Mouse (Mus musculus) induced T-regulatory cell, adult 2 months (primary cell): ENCODE data around the gene Phlpp2.

ENCODE experiments used
- DNase-seq: peaks from one replicate; pipeline ENCODE4 v3.0.0-alpha.2; 2012; ENCODE audit warnings: low read depth

Phlpp2 gene

DNA sequence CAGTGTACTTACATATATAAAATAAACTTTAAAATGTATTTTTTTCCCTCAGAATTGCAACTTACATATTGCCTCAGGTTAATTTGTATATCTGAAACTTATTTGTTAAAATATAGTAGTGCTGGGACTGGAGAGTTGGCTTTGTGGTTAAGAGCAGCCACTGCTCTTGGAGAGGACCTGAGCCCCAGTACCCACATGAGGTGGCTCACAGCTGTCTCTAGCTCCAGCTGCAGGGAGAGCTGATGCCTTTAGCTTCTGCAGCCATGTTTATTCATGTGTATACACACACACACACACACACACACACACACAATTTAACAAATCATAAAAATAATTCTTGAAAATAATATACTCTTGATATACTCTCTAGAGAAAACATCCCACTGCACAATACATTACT, 34.0 kb downstream of the Phlpp2 start:
- DNase-seq, result no peak

DNA sequence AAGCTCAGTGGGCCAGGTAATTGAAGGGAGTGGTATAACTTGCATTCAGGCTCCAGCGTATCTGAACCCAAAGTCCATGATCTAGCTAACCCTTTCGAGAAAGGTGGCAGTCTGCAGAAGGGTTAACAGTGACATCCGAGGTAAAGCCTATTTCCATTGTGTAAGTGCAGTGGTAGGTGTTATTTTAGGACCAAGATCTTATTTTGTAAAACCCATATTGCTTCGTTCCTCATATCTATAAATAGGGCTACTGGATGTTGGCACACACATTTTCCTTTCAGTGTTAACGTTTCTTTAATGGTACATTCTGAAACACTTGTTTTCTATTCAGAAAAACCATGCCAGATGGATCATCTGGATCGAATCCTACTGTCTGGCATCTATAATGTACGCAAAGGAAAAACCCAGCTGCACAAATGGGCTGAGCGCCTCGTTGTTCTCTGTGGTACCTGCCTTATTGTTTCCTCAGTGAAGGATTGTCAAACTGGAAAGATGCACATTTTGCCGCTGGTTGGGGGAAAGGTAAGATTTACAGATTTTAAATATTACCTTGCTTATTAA, 35.6 kb downstream of the Phlpp2 start:
- no peak for DNase-seq

DNA sequence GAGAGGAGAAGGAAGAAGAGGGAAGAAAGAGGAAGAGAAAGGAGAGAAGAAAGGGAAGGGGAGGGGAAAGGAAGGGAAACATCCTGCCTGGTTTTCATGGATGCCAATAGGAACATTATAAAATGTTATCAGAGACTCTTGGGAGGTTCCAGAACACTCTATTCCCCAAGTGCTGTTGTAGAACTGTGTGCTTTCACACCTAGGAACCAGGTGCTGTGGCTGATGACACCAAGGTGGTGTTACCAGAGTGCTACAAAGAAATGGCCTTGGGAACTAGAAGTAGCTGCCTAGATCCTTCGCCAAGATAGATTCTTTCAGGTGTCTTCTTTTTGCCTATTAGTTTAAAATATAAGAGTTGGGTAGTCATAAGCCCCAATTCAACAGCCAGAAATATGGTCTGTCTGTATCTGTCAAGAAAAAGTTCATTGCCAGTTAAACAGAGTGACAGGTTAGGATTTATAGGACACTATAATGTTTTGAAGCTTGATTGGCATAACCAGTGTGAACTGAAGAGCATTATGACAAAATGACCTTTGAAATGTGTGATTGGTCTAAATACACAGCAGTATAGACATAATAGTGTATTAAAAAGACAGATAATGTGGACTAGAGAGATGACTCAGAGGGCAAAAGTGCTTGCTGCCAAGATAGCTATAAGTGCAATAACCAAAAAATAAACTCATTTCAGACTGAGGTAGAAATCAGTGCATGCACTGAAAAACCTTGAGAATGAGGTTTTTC, 36.8 kb downstream of the Phlpp2 start:
- no peak for DNase-seq

DNA sequence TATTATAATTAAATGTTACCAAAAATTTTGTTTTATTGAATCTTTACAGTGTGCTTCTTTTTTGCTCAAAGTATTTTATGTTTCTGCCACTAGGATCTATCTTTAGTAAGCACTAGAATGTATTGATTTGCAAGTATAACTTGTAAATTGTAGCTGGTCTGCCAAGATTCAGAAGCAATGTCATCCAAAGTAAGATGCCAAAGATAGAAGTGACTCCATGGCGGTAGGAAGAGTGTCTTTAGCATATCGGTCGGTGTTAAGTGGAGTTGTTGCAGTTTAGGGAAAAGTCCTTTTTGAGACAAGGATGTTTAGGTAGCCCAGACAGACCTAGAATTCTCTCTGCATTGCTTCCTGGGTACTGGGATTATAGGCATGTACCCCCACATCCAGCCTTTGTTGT, 38.6 kb downstream of the Phlpp2 start:
- no peak for DNase-seq

DNA sequence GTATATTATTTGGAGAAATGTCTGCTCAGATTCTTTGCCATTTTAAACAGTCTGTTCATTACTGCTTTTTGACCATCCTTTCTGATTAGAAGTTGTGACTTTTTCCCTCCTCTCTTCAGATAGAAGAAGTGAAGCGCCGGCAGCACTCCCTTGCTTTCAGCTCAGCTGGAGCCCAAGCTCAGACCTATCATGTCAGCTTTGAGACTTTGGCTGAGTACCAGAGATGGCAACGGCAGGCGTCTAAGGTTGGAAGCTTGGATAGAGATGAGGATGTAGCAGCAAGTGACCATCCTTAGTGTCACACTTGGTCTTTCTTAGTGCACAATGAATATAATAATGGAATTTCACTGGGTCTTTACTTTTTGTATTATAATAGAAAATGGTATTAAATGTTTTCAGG, 39.0 kb downstream of the Phlpp2 start:
- no peak for DNase-seq

DNA sequence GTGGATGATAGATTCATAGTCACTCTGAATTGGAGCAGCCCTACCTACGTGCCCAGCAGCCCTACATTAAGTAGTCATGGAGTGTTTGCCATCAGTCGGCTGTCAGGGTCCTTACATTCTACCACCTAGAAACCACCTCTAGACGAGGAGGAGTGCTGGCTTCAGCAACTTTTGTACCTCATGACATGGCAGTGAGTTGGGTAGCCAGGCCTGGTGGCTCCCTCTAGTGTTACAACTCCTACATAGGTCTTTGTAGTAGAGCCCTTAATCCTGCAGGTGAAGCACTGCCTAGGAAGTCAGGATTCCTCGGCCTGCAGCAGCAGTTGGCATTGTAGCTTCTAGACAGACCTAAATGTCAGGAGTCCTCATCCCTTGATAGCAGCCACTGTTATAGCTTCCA, 48.9 kb downstream of the Phlpp2 start:
- DNase-seq, result peak; percentile 73

DNA sequence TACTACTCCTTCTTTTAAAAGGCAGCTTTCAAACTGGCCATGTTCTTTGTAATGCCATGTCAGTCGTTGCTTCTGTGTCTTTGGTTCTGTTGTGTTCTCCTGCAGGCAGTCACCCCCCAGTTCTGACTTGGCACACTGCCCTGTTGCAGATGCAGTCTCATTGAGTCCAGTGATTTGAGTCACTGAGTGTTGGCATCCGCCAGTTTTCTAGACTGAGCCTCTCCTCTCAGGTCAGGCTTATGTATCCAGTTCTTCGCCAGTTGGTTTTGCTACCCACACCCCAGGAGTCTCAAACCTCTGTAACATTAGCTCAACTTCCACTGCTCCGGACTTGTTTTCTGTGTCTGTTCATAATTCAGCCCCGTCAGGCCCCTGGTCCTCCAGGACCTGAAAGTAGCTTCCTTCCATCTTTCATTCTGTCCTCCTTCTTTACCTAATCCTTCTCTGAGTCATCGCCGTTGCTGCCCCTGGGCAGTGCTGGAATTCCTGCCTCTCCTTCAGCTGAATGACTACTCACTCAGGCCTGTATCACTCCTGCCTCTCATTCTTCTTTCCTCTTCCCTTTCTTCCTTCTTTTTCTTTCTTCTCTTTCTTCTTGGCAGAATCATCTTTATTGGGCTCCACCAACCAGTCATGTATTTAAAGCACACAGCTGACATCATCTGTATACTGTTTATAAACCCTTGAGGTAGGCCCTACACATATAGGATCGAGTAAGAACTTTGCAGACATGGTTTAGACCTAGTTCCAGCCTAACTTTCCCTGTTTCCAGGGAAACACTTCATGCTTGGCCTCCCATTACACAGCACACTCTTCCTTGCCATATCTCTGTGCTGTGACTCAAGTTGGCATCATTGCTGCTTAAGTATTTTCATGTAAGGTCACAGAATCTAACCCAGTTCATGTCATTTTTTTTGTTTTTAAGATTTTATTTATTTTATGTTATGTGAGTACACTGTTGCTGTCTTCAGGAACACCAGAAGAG, 52.4 kb downstream of the Phlpp2 start:
- no peak for DNase-seq

DNA sequence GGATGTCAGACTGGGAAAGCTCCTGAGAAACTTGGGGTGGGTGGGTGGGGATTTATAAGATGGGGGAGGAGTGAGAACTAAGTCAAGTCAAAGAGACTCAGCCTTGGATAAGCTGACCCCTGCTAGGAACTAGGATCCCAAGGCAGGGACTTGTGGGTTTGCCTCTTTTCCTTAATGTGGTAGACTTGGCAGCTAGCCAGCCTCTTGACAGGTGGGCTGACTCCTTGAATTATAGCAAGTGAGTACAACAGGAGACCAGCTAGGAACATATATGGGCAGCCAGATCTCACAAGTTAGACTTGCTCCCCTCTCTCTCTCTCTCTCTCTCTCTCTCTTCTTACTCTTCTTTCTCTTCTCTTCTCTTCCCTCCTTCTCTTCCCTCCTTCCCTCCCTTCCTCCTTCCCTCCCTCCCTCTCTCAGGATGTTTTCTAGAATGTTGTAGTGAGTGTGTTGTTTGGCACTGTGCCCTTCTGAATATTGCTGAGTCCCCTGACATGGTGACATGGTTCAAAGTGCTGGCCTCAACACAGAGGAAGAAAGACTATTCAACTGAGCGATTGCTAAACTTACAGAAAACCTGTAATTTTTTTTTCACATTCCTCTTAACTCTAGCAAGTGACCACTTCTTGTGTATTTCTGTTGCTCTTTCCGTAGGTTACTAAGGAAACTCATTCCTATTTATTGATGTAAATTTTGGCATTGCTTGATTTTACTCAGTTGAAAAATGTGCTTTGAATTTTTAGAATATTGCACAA, 73.4 kb downstream of the Phlpp2 start:
- DNase-seq, result no peak

DNA sequence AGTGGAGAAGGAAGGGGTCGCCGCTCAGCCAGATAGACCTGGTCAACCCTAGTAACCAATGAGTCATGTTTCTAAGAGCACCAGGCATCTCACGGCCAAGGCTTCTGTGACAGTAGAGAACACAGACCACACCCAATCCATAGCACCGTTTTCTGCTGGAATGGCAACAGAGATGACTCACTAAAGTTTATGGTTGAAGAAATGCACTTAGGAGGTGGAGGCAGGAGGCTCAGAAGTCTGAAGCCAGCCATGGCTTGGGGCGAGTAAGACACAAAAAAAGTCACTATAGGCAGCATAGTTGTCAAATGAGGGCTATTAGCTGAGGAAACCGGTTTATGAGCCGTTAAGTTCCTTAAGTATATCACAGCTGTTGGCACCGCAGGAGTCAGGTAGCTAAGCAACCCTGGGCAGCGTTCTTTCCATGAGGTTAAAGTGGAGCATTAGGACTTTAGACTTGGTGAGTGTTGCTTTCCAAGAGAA, 76.9 kb downstream of the Phlpp2 start:
- DNase-seq, result no peak

DNA sequence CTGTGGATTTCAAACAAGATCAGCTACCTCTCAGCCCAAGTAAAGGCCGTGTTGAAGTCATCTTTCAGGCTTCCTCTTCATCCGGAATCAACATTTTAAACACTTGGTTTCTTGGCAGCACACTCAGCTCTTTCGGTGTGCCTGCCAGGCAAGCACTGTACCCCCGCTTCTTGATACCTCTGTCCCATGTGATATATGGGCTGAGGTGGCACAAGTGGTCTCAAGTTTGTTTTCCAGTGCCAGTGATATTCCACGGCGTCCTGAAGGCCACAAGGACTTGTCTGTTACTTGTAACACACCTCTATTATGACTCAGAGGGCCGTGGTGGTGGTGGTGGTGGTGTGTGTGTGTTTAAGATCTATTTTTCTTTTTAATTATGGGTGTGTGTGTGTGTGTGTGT, 77.4 kb downstream of the Phlpp2 start:
- no peak for DNase-seq

DNA sequence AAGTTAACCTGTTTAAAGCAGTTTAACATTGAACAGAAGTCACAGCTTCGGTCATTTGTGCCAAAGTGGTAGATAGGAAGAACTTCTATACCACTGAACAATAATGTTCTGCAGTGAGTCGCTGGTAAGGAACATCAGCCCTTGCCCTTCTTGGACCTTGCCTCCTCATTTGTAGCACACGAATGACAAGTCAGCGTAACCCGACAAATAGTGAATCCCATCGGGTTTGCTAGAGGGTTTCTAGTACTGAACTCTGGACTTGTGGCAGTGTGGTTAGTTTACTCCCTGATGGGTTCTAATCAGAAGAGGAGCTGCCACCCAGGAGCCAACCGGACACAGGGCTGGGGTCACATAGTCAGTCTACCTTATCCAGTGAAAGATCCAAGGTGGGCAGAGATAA, 77.9 kb downstream of the Phlpp2 start:
- DNase-seq, result no peak

DNA sequence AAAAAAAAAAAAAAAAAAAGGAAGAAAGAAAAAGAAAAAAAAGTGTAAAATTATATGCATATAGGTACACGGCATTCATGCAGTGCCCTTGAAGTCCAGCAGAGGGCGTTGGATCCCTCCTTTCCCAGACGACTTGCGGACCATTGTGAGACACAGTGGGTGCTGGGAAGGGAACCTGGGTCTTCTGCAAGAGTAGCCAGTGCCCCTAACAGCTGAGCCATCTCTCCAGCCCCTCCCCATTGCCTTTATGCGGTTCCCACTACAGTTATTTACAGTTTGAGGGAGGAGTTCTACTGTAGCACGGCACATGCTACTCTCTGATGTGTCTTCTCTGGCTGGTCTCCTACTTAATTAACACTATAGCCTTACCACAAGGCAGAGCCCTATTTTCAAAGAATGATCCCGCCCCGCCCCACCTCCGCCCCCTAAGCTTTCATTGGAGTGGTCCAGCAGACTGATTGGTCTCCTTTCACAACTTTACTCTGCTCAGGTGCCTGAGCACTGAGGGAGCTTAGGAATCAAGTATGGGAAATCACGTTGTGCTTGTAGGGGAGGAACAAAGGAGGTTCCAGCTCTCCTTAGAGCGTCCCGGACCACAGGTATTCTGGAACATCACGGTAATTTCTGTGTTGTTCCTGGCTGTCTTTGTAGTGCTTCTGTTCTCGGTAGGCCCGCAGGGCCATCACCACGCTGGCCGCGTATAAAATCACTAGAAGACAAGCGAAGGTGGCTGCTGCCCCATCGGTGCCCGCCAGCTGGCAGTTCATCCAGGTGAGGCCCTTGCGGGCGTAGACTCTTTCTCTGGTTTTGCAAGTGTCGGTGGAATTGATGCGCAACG, 79.3 kb downstream of the Phlpp2 start:
- peak; percentile 45 for DNase-seq

DNA sequence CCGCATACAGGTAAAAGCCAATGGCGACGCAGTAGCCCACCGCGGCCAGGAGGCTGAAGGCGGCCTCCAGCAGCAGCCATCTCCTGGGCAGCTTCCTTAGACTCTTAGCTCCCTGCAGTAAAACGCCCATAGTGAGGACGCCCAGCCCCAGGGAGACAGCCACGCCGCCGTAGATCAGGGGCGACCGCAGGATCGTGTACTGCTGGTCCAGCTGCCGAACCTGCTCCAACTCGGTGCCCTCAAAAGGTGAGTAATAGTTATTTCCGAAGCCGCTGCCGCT, 79.9 kb downstream of the Phlpp2 start:
- DNase-seq, result no peak

DNA sequence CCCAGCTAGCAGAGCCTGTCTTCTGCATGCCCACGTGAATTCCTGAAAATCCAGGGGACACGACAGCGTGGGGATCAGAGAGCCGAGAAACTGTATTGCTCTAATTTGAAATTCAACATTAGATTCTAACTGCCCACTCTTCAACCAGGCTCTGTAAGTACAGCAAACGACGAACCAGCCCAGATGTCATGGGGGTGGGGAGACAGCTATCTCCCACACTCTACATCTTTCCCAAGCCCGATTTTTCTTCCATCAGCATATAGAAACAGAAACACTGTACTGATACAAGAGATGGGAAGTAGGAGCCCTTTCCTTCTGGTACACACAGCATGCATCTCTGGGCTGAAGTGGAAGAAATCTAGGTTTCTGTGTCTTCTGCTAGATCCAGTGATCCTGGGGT, 83.8 kb downstream of the Phlpp2 start:
- no peak for DNase-seq

DNA sequence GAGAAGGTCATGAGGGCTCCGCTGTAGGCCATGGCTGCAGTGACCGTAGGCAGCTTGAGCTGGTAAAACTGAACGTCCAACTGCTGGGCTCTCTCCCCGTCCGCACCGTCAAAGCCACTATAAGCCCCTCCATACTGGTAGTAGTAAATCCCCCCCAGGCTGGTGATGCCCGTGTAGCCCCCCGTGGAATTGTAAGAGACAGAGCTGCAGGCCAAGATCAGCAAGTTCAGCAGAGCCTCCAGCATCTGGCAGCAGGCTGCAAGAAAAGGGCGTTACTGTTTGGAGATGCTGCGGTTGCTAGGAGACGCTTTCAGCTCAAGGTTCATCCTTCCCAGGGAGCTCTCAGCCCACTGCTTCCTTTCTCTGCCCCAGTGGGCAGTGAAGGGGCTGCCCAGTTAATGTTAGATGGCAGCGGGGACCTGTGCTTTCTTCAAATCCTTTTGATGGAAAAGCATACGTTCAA, 86.2 kb downstream of the Phlpp2 start:
- no peak for DNase-seq

DNA sequence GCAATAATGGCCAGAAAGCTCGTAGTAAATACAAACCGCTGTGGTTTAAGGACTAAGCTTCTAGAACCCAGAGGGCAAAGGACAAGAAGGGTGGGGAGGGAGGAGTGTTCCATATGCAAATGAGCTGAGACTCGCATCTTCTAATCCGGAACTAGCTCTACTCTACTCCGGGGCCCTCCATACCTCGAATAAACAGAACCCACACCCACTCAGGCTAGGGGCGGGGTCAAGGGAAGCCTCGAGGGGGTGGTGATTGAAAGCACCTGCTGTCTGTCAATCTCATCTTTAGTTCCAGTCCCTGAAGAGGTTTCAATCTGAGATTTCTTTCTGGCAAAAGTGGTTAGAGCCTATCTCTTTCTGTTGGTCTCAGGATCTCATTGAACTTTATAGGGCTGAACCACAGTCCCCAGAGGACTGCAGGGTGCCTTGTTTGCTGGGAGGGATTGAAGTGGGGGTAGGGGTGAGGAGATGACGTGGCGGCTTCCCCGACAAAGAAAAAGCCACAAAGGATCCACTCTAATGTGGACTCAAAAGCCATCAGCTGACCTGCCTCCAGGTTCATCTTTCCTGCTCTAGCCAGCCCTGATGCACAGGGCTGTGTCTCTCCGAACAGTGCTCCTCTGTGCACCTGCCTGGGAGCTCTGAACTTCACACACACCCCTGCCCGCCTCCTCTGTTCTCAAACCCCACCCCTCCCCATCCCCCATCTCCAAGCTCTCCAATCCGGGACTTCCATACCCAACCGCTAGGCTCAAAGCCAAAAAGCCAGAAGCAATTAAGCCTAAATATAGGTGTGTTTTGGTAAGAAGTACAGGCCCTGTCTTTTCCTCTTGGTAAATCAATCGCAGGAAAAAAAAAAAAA, 89.1 kb downstream of the Phlpp2 start:
- peak; percentile 83 for DNase-seq

DNA sequence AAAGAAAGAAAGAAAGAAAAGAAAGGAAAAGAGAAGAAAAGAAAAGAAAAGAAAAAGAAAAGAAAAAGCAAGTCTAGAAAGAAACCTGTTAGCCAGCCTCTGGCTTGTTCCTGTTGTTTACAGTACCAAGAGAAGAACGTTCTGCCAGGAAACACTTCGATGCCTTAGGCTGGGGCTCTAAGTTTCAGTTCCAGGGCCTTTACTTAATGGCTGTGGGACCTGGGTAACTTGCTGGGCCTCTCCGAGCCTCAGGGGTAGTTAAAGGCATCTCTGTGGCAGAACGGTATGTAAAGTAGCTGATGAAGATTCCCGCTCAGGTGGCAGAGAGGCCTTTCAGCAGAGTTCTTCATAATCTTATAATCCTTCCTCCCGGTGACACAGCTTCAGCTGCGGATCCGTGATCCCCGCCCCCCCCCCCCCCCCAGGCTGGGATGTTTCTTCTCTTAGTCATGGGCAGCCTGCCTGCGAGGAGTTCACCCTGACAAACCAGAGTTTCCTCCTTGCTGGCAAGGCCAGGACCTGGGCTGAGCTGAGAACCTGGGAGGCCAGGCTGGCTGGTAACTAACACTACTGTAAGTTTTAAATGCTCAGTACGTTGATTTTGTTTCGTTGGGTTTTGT, 89.8 kb downstream of the Phlpp2 start:
- DNase-seq, result no peak

DNA sequence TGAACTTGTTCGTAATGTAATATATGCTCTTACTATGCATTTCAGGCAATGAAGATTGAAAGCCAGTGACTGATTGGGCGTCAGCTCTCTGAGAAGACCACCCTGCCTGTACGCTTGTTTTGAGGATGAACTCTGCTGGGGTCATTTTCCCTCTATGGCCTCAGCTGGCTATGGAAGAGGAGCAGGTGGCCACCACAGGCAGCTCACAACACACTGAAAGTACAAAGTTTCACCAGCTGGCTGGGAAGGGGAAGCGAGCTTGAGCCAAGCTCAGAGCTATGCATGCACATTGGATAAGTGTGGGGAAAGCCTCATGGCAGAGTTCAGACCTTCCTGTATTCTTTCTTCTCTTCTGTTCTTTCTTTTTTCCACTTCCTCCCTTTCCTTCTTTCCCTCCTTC, 90.8 kb downstream of the Phlpp2 start:
- DNase-seq, result no peak

DNA sequence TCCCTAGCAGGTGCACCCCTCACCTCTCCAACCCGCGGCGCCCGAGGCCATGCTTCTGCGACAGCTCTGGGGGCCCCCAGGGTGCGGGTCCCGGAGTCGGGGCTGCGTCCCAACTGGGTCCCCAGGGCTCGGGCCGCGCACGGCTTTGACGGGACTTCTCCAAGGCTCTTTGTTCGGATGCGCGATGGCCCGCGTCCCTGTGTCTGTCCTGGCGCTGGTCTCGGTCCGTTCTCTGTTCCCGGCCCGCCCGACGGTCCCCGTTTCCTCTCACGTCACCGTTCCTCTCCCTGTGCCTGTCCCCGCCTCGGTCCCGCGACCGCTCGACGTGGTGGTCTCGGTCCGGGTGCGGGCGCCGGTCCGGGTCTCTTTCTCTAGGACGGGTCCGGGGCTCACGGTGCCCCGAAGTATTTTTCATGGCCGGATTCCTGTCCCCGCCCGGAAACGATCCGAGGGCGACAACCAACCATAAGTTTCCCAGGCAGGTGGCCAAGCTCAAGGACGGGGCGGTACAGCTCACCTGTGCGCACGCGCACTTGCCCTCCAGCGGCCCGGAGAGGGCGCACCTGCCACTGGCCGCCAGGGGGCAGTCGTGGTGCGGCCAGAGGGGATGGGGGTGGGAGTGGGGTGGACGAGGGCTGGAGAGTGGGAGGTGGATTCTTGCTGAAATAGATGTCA, 93.5 kb downstream of the Phlpp2 start, which contains the start of gene Marveld3:
TSS of gene Marveld3 (minus strand) at position 511 of the 675 bp plus-strand sequence.
- peak; percentile 72 for DNase-seq
